Mouse (Mus musculus): ENCODE measurements around the gene Myd88. TPM values are rescaled to one million over a fixed set of nuclear protein-coding genes. Genes with fewer than 3 reads are reported as not detected.

Gene Myd88
- polyA plus RNA-seq, 1 experiment: 14.8 TPM

GRCm38 (mm10) chr9:119321392-119322229 is 19.6 kb downstream of the Myd88 start:
- H3K27ac ChIP-seq (ENCODE audit: control insufficient read depth, insufficient read depth, low read depth, low read length): peak overlapping the region; percentile 95
- no peaks in the 10 kb centered on the region for H3K36me3 ChIP-seq (ENCODE audit: control insufficient read depth, insufficient read depth, low read length)
- peaks cover 12% of the 10 kb centered on the region for H3K4me1 ChIP-seq (ENCODE audit: control insufficient read depth, insufficient read depth, low read length)
- no peaks in the 10 kb centered on the region for H3K27me3 ChIP-seq (ENCODE audit: control insufficient read depth, insufficient read depth, low read length)
- TF ChIP-seq CTCF (IDR thresholded peaks at IDR 0.05; ENCODE audit: control insufficient read depth, insufficient read depth, insufficient replicate concordance, low read depth, low read length) (no peak), POLR2A (IDR thresholded peaks at IDR 0.05; ENCODE audit: control insufficient read depth, low read depth, low read length) (no peak)
- H3K4me3 ChIP-seq (ENCODE audit: control insufficient read depth, low read depth, low read length): peak overlapping the region; percentile 92

- TF ChIP-seq POLR2A (IDR thresholded peaks at IDR 0.05; ENCODE audit: control insufficient read depth, low read depth, low read length): no peak
- no peak for TF ChIP-seq CTCF (IDR thresholded peaks at IDR 0.05; ENCODE audit: control insufficient read depth, insufficient read depth, insufficient replicate concordance, low read depth, low read length)
- Histone ChIP-seq H3K36me3 (ENCODE audit: control insufficient read depth, insufficient read depth, low read length) (no peaks in the 10 kb centered on the region), H3K27me3 (ENCODE audit: control insufficient read depth, insufficient read depth, low read length) (no peaks in the 10 kb centered on the region), H3K4me1 (ENCODE audit: control insufficient read depth, insufficient read depth, low read length) (peaks cover 12% of the 10 kb centered on the region), H3K4me3 (ENCODE audit: control insufficient read depth, low read depth, low read length) (no peak overlapping the region), H3K27ac (ENCODE audit: control insufficient read depth, insufficient read depth, low read depth, low read length) (no peak overlapping the region)
Observed at GRCm38 (mm10) chr9:119320946-119321345, 20.3 kb downstream of the Myd88 start.

DNA sequence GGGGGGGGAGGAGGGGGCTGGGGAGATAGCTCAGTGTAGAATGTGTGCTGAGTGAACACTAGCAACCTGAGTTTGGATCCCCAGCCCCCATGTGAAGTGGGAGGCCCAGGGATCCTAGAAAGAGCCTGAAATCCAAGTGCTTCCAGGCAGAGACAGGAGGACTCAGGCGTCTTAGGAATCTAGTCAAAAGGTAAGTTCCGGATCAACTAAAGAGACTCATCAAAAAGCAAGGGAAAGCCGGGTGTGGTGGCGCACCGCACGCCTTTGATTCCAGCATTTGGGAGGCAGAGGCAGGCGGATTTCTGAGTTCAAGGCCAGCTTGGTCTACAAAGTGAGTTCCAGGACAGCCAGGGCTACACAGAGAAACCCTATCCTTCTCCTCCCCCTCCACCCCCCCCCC is 20.8 kb downstream of the Myd88 start:
- no peak for TF ChIP-seq POLR2A (IDR thresholded peaks at IDR 0.05; ENCODE audit: control insufficient read depth, low read depth, low read length)
- TF ChIP-seq CTCF (IDR thresholded peaks at IDR 0.05; ENCODE audit: control insufficient read depth, insufficient read depth, insufficient replicate concordance, low read depth, low read length): no peak

GRCm38 (mm10) chr9:119318891-119319290 is 22.3 kb downstream of the Myd88 start:
- TF ChIP-seq POLR2A (IDR thresholded peaks at IDR 0.05; ENCODE audit: control insufficient read depth, low read depth, low read length): no peak
- no peak for TF ChIP-seq CTCF (IDR thresholded peaks at IDR 0.05; ENCODE audit: control insufficient read depth, insufficient read depth, insufficient replicate concordance, low read depth, low read length)
- no peaks in the 10 kb centered on the region for H3K27me3 ChIP-seq (ENCODE audit: control insufficient read depth, insufficient read depth, low read length)

More for the DNA sequence above, 20.8 kb downstream of the Myd88 start:
- Histone ChIP-seq H3K27me3 (ENCODE audit: control insufficient read depth, insufficient read depth, low read length) (no peaks in the 10 kb centered on the region), H3K4me3 (ENCODE audit: control insufficient read depth, low read depth, low read length) (no peak overlapping the region), H3K36me3 (ENCODE audit: control insufficient read depth, insufficient read depth, low read length) (no peaks in the 10 kb centered on the region), H3K4me1 (ENCODE audit: control insufficient read depth, insufficient read depth, low read length) (peaks cover 12% of the 10 kb centered on the region), H3K27ac (ENCODE audit: control insufficient read depth, insufficient read depth, low read depth, low read length) (no peak overlapping the region)

GRCm38 (mm10) chr9:119313096-119313495 is 28.1 kb downstream of the Myd88 start:
- H3K4me1 ChIP-seq (ENCODE audit: control insufficient read depth, insufficient read depth, low read length): no peaks in the 10 kb centered on the region

More at GRCm38 (mm10) chr9:119318891-119319290, 22.3 kb downstream of the Myd88 start:
- Histone ChIP-seq H3K4me3 (ENCODE audit: control insufficient read depth, low read depth, low read length) (no peak overlapping the region), H3K36me3 (ENCODE audit: control insufficient read depth, insufficient read depth, low read length) (no peaks in the 10 kb centered on the region), H3K4me1 (ENCODE audit: control insufficient read depth, insufficient read depth, low read length) (peaks cover 12% of the 10 kb centered on the region), H3K27ac (ENCODE audit: control insufficient read depth, insufficient read depth, low read depth, low read length) (no peak overlapping the region)

GRCm38 (mm10) chr9:119309067-119309466 is 32.1 kb downstream of the Myd88 start:
- Histone ChIP-seq H3K36me3 (ENCODE audit: control insufficient read depth, insufficient read depth, low read length) (no peaks in the 10 kb centered on the region), H3K27ac (ENCODE audit: control insufficient read depth, insufficient read depth, low read depth, low read length) (no peak overlapping the region), H3K4me1 (ENCODE audit: control insufficient read depth, insufficient read depth, low read length) (no peaks in the 10 kb centered on the region), H3K4me3 (ENCODE audit: control insufficient read depth, low read depth, low read length) (no peak overlapping the region), H3K27me3 (ENCODE audit: control insufficient read depth, insufficient read depth, low read length) (no peaks in the 10 kb centered on the region)
- TF ChIP-seq POLR2A (IDR thresholded peaks at IDR 0.05; ENCODE audit: control insufficient read depth, low read depth, low read length) (no peak), CTCF (IDR thresholded peaks at IDR 0.05; ENCODE audit: control insufficient read depth, insufficient read depth, insufficient replicate concordance, low read depth, low read length) (no peak)

More at GRCm38 (mm10) chr9:119313096-119313495, 28.1 kb downstream of the Myd88 start:
- no peaks in the 10 kb centered on the region for H3K27me3 ChIP-seq (ENCODE audit: control insufficient read depth, insufficient read depth, low read length)
- H3K27ac ChIP-seq (ENCODE audit: control insufficient read depth, insufficient read depth, low read depth, low read length): no peak overlapping the region
- H3K4me3 ChIP-seq (ENCODE audit: control insufficient read depth, low read depth, low read length): no peak overlapping the region
- no peaks in the 10 kb centered on the region for H3K36me3 ChIP-seq (ENCODE audit: control insufficient read depth, insufficient read depth, low read length)
- TF ChIP-seq CTCF (IDR thresholded peaks at IDR 0.05; ENCODE audit: control insufficient read depth, insufficient read depth, insufficient replicate concordance, low read depth, low read length) (no peak), POLR2A (IDR thresholded peaks at IDR 0.05; ENCODE audit: control insufficient read depth, low read depth, low read length) (no peak)

DNA sequence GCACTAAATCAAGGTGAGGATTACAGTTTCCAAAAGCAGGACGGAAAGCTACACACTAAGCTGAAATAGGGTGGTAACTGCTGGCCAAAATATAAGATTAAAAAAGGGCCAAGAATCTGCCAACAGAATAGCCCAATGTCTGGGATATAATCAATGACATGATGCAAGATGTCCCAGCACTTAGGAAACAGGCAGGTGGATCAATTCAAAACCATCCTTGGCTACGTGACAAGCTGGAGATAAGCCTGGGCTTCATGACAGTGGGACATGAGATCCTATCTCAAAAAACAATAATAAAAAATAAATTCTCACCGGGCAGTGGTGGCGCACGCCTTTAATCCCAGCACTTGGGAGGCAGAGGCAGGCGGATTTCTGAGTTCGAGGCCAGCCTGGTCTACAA is 35.3 kb downstream of the Myd88 start:
- TF ChIP-seq CTCF (IDR thresholded peaks at IDR 0.05; ENCODE audit: control insufficient read depth, insufficient read depth, insufficient replicate concordance, low read depth, low read length) (no peak), POLR2A (IDR thresholded peaks at IDR 0.05; ENCODE audit: control insufficient read depth, low read depth, low read length) (no peak)
- no peak overlapping the region for H3K4me3 ChIP-seq (ENCODE audit: control insufficient read depth, low read depth, low read length)
- no peak overlapping the region for H3K27ac ChIP-seq (ENCODE audit: control insufficient read depth, insufficient read depth, low read depth, low read length)
- no peaks in the 10 kb centered on the region for H3K27me3 ChIP-seq (ENCODE audit: control insufficient read depth, insufficient read depth, low read length)
- H3K4me1 ChIP-seq (ENCODE audit: control insufficient read depth, insufficient read depth, low read length): no peaks in the 10 kb centered on the region
- no peaks in the 10 kb centered on the region for H3K36me3 ChIP-seq (ENCODE audit: control insufficient read depth, insufficient read depth, low read length)

Measured in testis, adult 2 months (tissue).